Mouse (Mus musculus): ENCODE results near the gene Sf3b2. TPM values are rescaled to one million over a fixed set of nuclear protein-coding genes. Genes with fewer than 3 reads are reported as not detected.

Sf3b2 gene
- polyA plus RNA-seq, 1 experiment from 2014 or later, result 239 TPM

GRCm38 (mm10) chr19:5276531-5276930, 18.7 kb downstream of the Sf3b2 start:
- 98% methylated on average over 2 of the region's 2 CpGs for WGBS
- no peak for DNase-seq (ENCODE audit: low spot score)
- H3K27me3 ChIP-seq (ENCODE audit: insufficient read depth, low read length), result no peaks in the 10 kb centered on the region
- H3K4me1 ChIP-seq (replicated peaks; ENCODE audit: insufficient read depth, low read length), result 0 out of 2 replicates have a peak, but pooled peaks cover 7% of the 10 kb centered on the region
- no peak for TF ChIP-seq CTCF (IDR thresholded peaks at IDR 0.05; ENCODE audit: low read depth)
- H3K27ac ChIP-seq, result no peak overlapping the region
- H3K36me3 ChIP-seq (ENCODE audit: insufficient read depth, low read length), result peaks cover 38% of the 10 kb centered on the region
- H3K9me3 ChIP-seq (replicated peaks; ENCODE audit: low read length), result no peaks in the 10 kb centered on the region
- no peak overlapping the region for H3K4me3 ChIP-seq (replicated peaks; ENCODE audit: low read depth, low read length)
- no peak overlapping the region for H3K4me2 ChIP-seq (ENCODE audit: low read length)
- H3K9ac ChIP-seq (ENCODE audit: low read depth, low read length), result no peak overlapping the region
- ATAC-seq (replicated peaks; ENCODE audit: low FRiP score, low read depth), result no peak

DNA sequence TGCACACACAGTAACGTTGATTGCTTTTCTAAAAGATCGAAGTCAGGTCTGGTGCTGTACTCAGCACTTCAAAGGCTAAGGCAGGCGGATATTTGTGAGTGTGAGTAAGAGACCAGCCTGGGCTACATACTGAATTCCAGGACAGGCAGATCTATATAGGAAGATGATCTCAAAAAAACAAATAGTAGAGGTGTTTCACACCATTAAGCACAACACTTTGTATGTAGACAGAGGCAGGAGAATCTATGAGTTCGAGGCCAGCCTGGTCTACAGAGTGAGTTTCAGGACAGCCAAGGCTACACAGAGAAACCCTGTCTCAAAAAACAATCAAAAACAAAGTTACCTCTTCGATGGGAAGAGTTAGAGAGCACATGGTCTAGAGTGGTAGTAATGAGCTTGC, 19.5 kb downstream of the Sf3b2 start:
- TF ChIP-seq CTCF (IDR thresholded peaks at IDR 0.05; ENCODE audit: low read depth), result no peak
- Histone ChIP-seq H3K9me3 (replicated peaks; ENCODE audit: low read length) (no peaks in the 10 kb centered on the region), H3K36me3 (ENCODE audit: insufficient read depth, low read length) (peaks cover 38% of the 10 kb centered on the region), H3K4me3 (replicated peaks; ENCODE audit: low read depth, low read length) (no peak overlapping the region), H3K9ac (ENCODE audit: low read depth, low read length) (no peak overlapping the region), H3K4me2 (ENCODE audit: low read length) (no peak overlapping the region), H3K27ac (no peak overlapping the region), H3K27me3 (ENCODE audit: insufficient read depth, low read length) (no peaks in the 10 kb centered on the region), H3K4me1 (replicated peaks; ENCODE audit: insufficient read depth, low read length) (0 out of 2 replicates have a peak, but pooled peaks cover 8% of the 10 kb centered on the region)
- 91% methylated on average over 5 of the region's 5 CpGs for WGBS
- DNase-seq (ENCODE audit: low spot score), result no peak
- no peak for ATAC-seq (replicated peaks; ENCODE audit: low FRiP score, low read depth)

GRCm38 (mm10) chr19:5274641-5275040, 20.6 kb downstream of the Sf3b2 start:
- H3K9ac ChIP-seq (ENCODE audit: low read depth, low read length), result no peak overlapping the region
- ATAC-seq (replicated peaks; ENCODE audit: low FRiP score, low read depth), result no peak
- H3K27me3 ChIP-seq (ENCODE audit: insufficient read depth, low read length), result no peaks in the 10 kb centered on the region
- peaks cover 34% of the 10 kb centered on the region for H3K36me3 ChIP-seq (ENCODE audit: insufficient read depth, low read length)
- TF ChIP-seq CTCF (IDR thresholded peaks at IDR 0.05; ENCODE audit: low read depth), result no peak
- H3K4me1 ChIP-seq (replicated peaks; ENCODE audit: insufficient read depth, low read length), result 0 out of 2 replicates have a peak, but pooled peaks cover 8% of the 10 kb centered on the region
- peak overlapping the region; percentile 91 for H3K27ac ChIP-seq
- H3K9me3 ChIP-seq (replicated peaks; ENCODE audit: low read length), result no peaks in the 10 kb centered on the region
- 89% methylated on average over 13 of the region's 13 CpGs for WGBS
- no peak for DNase-seq (ENCODE audit: low spot score)
- no peak overlapping the region for H3K4me3 ChIP-seq (replicated peaks; ENCODE audit: low read depth, low read length)
- H3K4me2 ChIP-seq (ENCODE audit: low read length), result no peak overlapping the region

DNA sequence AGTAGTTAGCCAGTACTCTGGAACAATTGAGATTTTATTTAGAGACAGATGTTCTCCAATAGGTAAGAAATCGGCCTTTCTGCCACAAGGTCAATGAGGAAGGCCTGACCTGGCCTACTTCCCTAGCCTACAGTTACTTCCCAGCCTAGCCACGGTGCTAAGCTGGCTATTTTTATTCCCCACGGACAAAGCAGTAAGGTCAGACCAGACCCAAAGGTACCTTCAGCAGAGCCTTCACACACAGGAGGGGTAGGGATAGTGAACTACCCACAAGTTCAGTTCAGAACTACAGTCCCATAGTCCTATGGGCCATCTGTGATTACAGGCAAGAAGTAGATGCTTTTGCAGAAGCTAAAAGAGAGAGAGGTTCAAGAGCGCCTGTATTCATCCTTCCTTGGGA, 21.3 kb downstream of the Sf3b2 start:
- Histone ChIP-seq H3K4me1 (replicated peaks; ENCODE audit: insufficient read depth, low read length) (0 out of 2 replicates have a peak, but pooled peaks cover 8% of the 10 kb centered on the region), H3K27ac (peak overlapping the region; percentile 91), H3K36me3 (ENCODE audit: insufficient read depth, low read length) (peaks cover 27% of the 10 kb centered on the region), H3K9ac (ENCODE audit: low read depth, low read length) (no peak overlapping the region), H3K4me2 (ENCODE audit: low read length) (no peak overlapping the region; the same call in 1 of the 2 replicates), H3K9me3 (replicated peaks; ENCODE audit: low read length) (no peaks in the 10 kb centered on the region), H3K27me3 (ENCODE audit: insufficient read depth, low read length) (no peaks in the 10 kb centered on the region), H3K4me3 (replicated peaks; ENCODE audit: low read depth, low read length) (no peak overlapping the region)
- WGBS, result 58% methylated on average over 4 of the region's 4 CpGs
- no peak for ATAC-seq (replicated peaks; ENCODE audit: low FRiP score, low read depth)
- DNase-seq (ENCODE audit: low spot score), result no peak
- no peak for TF ChIP-seq CTCF (IDR thresholded peaks at IDR 0.05; ENCODE audit: low read depth)

DNA sequence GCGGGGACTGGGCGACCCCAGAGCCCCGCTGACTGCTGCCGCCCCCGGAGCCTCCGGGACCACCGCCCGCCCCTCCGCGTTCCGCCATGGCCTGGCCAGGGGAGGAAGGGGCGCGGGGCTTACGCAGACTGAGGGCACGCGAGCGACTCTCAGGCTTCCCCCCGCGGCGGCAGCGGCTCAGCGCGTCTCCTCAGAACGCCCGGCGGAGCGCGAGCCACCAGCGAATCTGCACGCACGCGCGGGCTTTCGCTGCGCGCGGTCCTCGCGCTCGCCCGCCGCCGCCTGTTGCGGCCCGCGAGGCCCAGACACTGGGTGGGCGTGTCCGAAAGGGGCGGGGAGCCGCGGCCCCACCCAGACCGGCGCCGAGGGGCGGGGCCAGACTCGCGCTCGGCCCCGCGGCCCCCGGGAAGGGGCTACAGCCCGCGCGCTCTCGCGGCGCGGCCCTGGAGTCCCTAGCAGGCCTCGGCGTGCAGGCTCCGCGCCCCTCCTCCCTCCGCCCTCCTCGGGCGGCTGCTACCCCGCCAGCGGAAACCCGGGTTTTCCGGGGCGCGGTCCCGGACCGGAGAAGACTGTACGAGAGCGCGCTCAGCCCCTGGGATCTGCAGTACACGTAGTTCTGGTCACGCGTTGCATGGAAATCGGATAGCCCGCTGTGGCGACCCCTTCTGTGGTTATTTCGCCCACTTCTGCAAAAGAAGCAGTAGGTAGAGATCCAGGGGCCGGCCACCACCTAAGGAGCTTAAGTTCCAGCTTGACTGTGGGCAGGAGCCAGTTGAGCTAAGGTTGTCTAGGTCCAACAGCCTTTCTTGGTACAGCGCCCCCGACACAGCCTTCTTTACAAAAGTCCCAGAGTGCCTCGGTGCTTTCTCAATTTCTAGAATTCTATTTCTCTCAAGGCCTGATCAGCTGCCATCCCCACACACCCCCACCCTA, 22.2 kb downstream of the Sf3b2 start, which contains the start of gene Pacs1:
Gene Pacs1 (minus strand): TSS at position 319 of the 933 bp plus-strand sequence.
- ATAC-seq (replicated peaks; ENCODE audit: low FRiP score, low read depth) (peak; percentile 93), DNase-seq (ENCODE audit: low spot score) (peak; percentile 92)
- peak within 1 kb of the TSS; percentile 93 for H3K4me2 ChIP-seq (ENCODE audit: low read length)
- 0 out of 2 replicates have a peak, but pooled peaks cover 8% of the 10 kb centered on the region for H3K4me1 ChIP-seq (replicated peaks; ENCODE audit: insufficient read depth, low read length)
- WGBS, result under 1% methylated on average over 69 of the region's 97 CpGs
- H3K4me3 ChIP-seq (replicated peaks; ENCODE audit: low read depth, low read length), result peak within 1 kb of the TSS; percentile 96
- H3K9me3 ChIP-seq (replicated peaks; ENCODE audit: low read length), result no peaks in the 10 kb centered on the region
- no peak; the same call in none of the 2 replicates for TF ChIP-seq CTCF (IDR thresholded peaks at IDR 0.05; ENCODE audit: low read depth)
- H3K36me3 ChIP-seq (ENCODE audit: insufficient read depth, low read length), result peaks cover 18% of the 10 kb centered on the region; the same call in 1 of the 2 replicates
- no peaks in the 10 kb centered on the region for H3K27me3 ChIP-seq (ENCODE audit: insufficient read depth, low read length)
- peak within 1 kb of the TSS; percentile 91 for H3K27ac ChIP-seq
- peak within 1 kb of the TSS; percentile 83 for H3K9ac ChIP-seq (ENCODE audit: low read depth, low read length)

DNA sequence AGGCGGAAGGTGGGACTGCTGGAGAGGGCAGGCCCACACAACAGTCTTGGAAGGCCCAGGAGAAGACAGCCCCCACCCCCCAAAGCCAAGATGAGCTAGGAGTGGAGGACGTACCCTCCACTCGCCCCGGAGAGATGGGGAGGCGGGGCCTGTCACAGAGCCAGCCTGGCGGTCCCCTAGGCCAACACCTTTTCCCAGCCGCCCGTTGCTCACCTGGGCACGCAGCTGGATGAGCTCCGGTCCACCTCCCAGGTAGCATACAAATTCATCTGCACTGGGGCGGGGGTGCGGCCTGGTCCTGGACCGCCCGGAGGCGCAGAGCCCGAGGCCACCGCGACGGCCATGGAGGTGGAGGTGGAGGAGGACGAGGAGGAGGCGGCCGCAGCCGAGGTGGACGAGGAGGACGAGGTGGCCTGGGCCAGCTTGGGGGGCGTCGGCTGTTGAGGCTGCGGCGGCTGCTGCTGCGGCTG, 22.9 kb downstream of the Sf3b2 start:
- H3K4me1 ChIP-seq (replicated peaks; ENCODE audit: insufficient read depth, low read length), result 0 out of 2 replicates have a peak, but pooled peaks cover 8% of the 10 kb centered on the region
- ATAC-seq (replicated peaks; ENCODE audit: low FRiP score, low read depth) (peak; percentile 53), DNase-seq (ENCODE audit: low spot score) (peak; percentile 39)
- H3K4me3 ChIP-seq (replicated peaks; ENCODE audit: low read depth, low read length), result peak overlapping the region; percentile 96
- H3K27me3 ChIP-seq (ENCODE audit: insufficient read depth, low read length), result no peaks in the 10 kb centered on the region
- peak overlapping the region; percentile 91 for H3K27ac ChIP-seq
- H3K9ac ChIP-seq (ENCODE audit: low read depth, low read length), result peak overlapping the region; percentile 83
- H3K9me3 ChIP-seq (replicated peaks; ENCODE audit: low read length), result no peaks in the 10 kb centered on the region
- WGBS, result under 1% methylated on average over 25 of the region's 30 CpGs
- H3K4me2 ChIP-seq (ENCODE audit: low read length), result peak overlapping the region; percentile 93
- no peak for TF ChIP-seq CTCF (IDR thresholded peaks at IDR 0.05; ENCODE audit: low read depth)
- peaks cover 12% of the 10 kb centered on the region; the same call in 1 of the 2 replicates for H3K36me3 ChIP-seq (ENCODE audit: insufficient read depth, low read length)

All from kidney, postnatal 0 days (tissue).